In genomic region chr11:48863808-48864207, GRCm38 (mm10) we compare ENCODE assay signal across 35 mouse cellular contexts. TPM values are rescaled to one million over a fixed set of nuclear protein-coding genes. Genes with fewer than 3 reads are reported as not detected.
"Had no signal": no experiment of that assay in that cellular context is flagged by ENCODE, and none has a peak within 500 bp of the region (broad histone marks: within the 10 kb centered on the region; RNA-seq: fewer than 3 reads in every experiment).

No protein-coding gene starts in this region.

- DNase-seq: heart, postnatal 10 days; heart, postnatal 14 days; heart, postnatal 36 days; heart, postnatal 4 days; kidney, adult 11 months; kidney, adult 18-20 months; kidney, adult 2 months; kidney, adult 8-10 months; kidney, adult 9 months; kidney, postnatal 10 days; kidney, postnatal 14 days; kidney, postnatal 25 days; kidney, postnatal 36 days; kidney, postnatal 4 days; layer of hippocampus, adult 9-11 months; layer of hippocampus, postnatal 36 days had no signal

- H3K27me3 ChIP-seq: intestine, embryonic 15.5 days had no signal

- H3K4me1 ChIP-seq: hindbrain, embryonic 10.5 days; hindbrain, embryonic 12.5 days had no signal

- H3K9ac ChIP-seq: heart, embryonic 12.5 days; heart, embryonic 13.5 days; heart, embryonic 15.5 days; hindbrain, embryonic 12.5 days; hindbrain, embryonic 13.5 days; hindbrain, embryonic 14.5 days; hindbrain, embryonic 15.5 days; intestine, embryonic 15.5 days; kidney, embryonic 15.5 days had no signal

- ATAC-seq: hindbrain, embryonic 16.5 days; hindbrain, postnatal 0 days; inflammation-experienced regulatory T-cells, adult 6 months; intestine, embryonic 15.5 days; intestine, embryonic 16.5 days; intestine, postnatal 0 days had no signal

- H3K36me3 ChIP-seq: hindbrain, embryonic 10.5 days; hindbrain, embryonic 12.5 days; hindbrain, embryonic 13.5 days; hindbrain, embryonic 15.5 days; intestine, embryonic 15.5 days had no signal

- H3K27ac ChIP-seq: heart, embryonic 13.5 days; heart, embryonic 15.5 days; hindbrain, embryonic 10.5 days; hindbrain, embryonic 12.5 days; hindbrain, embryonic 13.5 days; hindbrain, embryonic 14.5 days; hindbrain, embryonic 15.5 days; hindbrain, postnatal 0 days; intestine, embryonic 15.5 days; kidney, embryonic 15.5 days; kidney, postnatal 0 days; layer of hippocampus, adult 2 months; left cerebral cortex, adult 2 months had no signal

- H3K9me3 ChIP-seq: heart, embryonic 12.5 days; heart, embryonic 13.5 days; heart, embryonic 15.5 days; hindbrain, embryonic 10.5 days; hindbrain, embryonic 12.5 days; hindbrain, embryonic 13.5 days; hindbrain, embryonic 15.5 days; intestine, embryonic 15.5 days; kidney, embryonic 15.5 days had no signal

- H3K4me3 ChIP-seq: heart, embryonic 12.5 days; heart, embryonic 13.5 days; heart, embryonic 15.5 days; hindbrain, embryonic 10.5 days; hindbrain, embryonic 12.5 days; hindbrain, embryonic 13.5 days; hindbrain, embryonic 15.5 days; intestine, embryonic 15.5 days; kidney, embryonic 15.5 days; layer of hippocampus, adult 2 months; left cerebral cortex, adult 2 months had no signal

RNA-seq across cellular contexts. Expression of gene Gm5431, which starts 38.2 kb away (rescaled TPM):
- polyA plus RNA-seq: heart, embryonic 14.5 days; hindbrain, embryonic 12.5 days had no signal
